Mouse (Mus musculus) MEL (cell line): Measurements from ENCODE around the gene Selenoo.

Experiments used
- EP300 ChIP-seq, 2 experiments: IDR thresholded peaks; 2 replicates each; pipeline ENCODE4 v1.6.1; 2011; ENCODE audit warnings: improper control_type of control experiment in 2 of 2, low read length in 2 of 2, low read depth in 1 of 2, mild to moderate bottlenecking in 1 of 2
- RCOR1 ChIP-seq: IDR thresholded peaks from 2 replicates; pipeline ENCODE4 v1.6.1; 2012; ENCODE audit warnings: low read depth, mild to moderate bottlenecking, inconsistent platforms, low read length, improper control_type of control experiment
- ZNF384 ChIP-seq: IDR thresholded peaks from 2 replicates; pipeline ENCODE4 v1.6.1; 2012; ENCODE audit warnings: low read depth, mild to moderate bottlenecking, inconsistent platforms, low read length, improper control_type of control experiment

GRCm38 (mm10) chr15:89044381-89044780 lies 44.5 kb upstream of the Selenoo start:
- TF ChIP-seq ZNF384, result no peak
- TF ChIP-seq RCOR1, result no peak
- no peak for TF ChIP-seq EP300 (IDR thresholded peaks at IDR 0.05; ENCODE audit: low read depth in 1 of 2, low read length in 2 of 2)
